Mouse (Mus musculus): Measurements from ENCODE around the gene Gm15114. TPM values are rescaled to one million over a fixed set of nuclear protein-coding genes. Genes with fewer than 3 reads are reported as not detected.

Gm15114 gene
- polyA plus RNA-seq (2015; fragmentation: Illumina TruSeq; extraction: RNeasy Lipid Tissue Mini Kit (QIAGEN cat#74804); ENCODE audit: low read depth, low replicate concordance): not detected

GRCm38 (mm10) chrX:148488649-148489048, at the start of gene Gm15114:
Gene Gm15114, plus strand, starts transcription at chrX:148488949.

Other genes with a start within 250 kb of the Gm15114 start
- gene Gm8334, start 126.2 kb downstream of the Gm15114 start, polyA plus RNA-seq (2015; fragmentation: Illumina TruSeq; extraction: RNeasy Lipid Tissue Mini Kit (QIAGEN cat#74804); ENCODE audit: low read depth, low replicate concordance): not detected
- gene Gm15127, start 174.6 kb downstream of the Gm15114 start, polyA plus RNA-seq (2015; fragmentation: Illumina TruSeq; extraction: RNeasy Lipid Tissue Mini Kit (QIAGEN cat#74804); ENCODE audit: low read depth, low replicate concordance): not detected